Mouse (Mus musculus): Measurements from ENCODE around the gene Sh3gl2.

- TF ChIP-seq CTCF (IDR thresholded peaks at IDR 0.05; ENCODE audit: low read depth, low read length) (no peak), EP300 (IDR thresholded peaks at IDR 0.05; ENCODE audit: insufficient read depth, low read depth, low read length) (no peak)
Observed at GRCm38 (mm10) chr4:85506976-85507375, 302.1 kb downstream of the Sh3gl2 start.
